Mouse (Mus musculus) midbrain, embryonic 11.5 days (tissue): ENCODE results near the gene St3gal5. TPM values are rescaled to one million over a fixed set of nuclear protein-coding genes. Genes with fewer than 3 reads are reported as not detected.

ENCODE experiments used
- ATAC-seq: fragments of 200-750 bp; cut with Nextera tagmentation; 2 replicates; pipeline ENCODE4 v1.8.0; 2017; ENCODE audit warnings: moderate TSS enrichment, moderate library complexity; ENCODE audit not compliant: low FRiP score
- DNase-seq: peaks from one replicate; pipeline ENCODE4 v3.0.0; 2015; ENCODE audit warnings: low spot score; ENCODE audit errors: missing footprints
- H3K27ac ChIP-seq: fragments of 300-500 bp; sonication (generic); 2 replicates; pipeline ENCODE4 v1.5.1; 2014; ENCODE audit warnings: low read depth, low read length
- H3K27me3 ChIP-seq: fragments of 300-500 bp; sonication (generic); 2 replicates; pipeline ENCODE4 v1.6.1; 2014; ENCODE audit warnings: mild to moderate bottlenecking, low read length, moderate library complexity, mixed read lengths; ENCODE audit not compliant: control insufficient read depth, insufficient read depth
- H3K36me3 ChIP-seq: fragments of 300-500 bp; sonication (generic); 2 replicates; pipeline ENCODE4 v1.6.1; 2014; ENCODE audit warnings: mild to moderate bottlenecking, low read length, moderate library complexity, mixed read lengths; ENCODE audit not compliant: control insufficient read depth, insufficient read depth
- H3K4me1 ChIP-seq: fragments of 300-500 bp; sonication (generic); 2 replicates; pipeline ENCODE4 v1.6.1; 2014; ENCODE audit warnings: low read length; ENCODE audit not compliant: control insufficient read depth, insufficient read depth
- H3K4me2 ChIP-seq: fragments of 300-500 bp; sonication (generic); 2 replicates; pipeline ENCODE4 v1.6.1; 2014; ENCODE audit warnings: mild to moderate bottlenecking, moderate library complexity
- H3K4me3 ChIP-seq: fragments of 300-500 bp; sonication (generic); 2 replicates; pipeline ENCODE4 v1.5.1; 2014; ENCODE audit warnings: low read depth, low read length
- H3K9ac ChIP-seq: fragments of 300-500 bp; sonication (generic); 2 replicates; pipeline ENCODE4 v1.6.1; 2014; ENCODE audit warnings: low read length
- H3K9me3 ChIP-seq: fragments of 300-500 bp; sonication (generic); 2 replicates; pipeline ENCODE4 v1.6.1; 2016; ENCODE audit warnings: low read length; ENCODE audit not compliant: control insufficient read depth
- WGBS: fragments of 180-500 bp; shearing (Covaris S2); extraction: QIAGEN DNeasy Blood & Tissue Kit; methylation state at CpG from one replicate; pipeline ENCODE4 v1.1.7; 2014; 5-methylcytosine and 5-hydroxymethylcytosine counted together
- polyA plus RNA-seq: library from polyadenylated mRNA; unstranded; fragments of >200 nt; fragmentation: Nextera tagmentation; extraction: Ambion mirVana; gene quantifications from 2 replicates; pipeline ENCODE4 v1.2.1, GENCODE M21; 2014

St3gal5 gene
- polyA plus RNA-seq, 1 experiment from 2014 or later = 33.4 TPM

GRCm38 (mm10) chr6:72063718-72064117 lies 33.7 kb upstream of the St3gal5 start:
- Histone ChIP-seq H3K27ac (no peak overlapping the region), H3K36me3 (no peaks in the 10 kb centered on the region), H3K4me1 (no peaks in the 10 kb centered on the region), H3K27me3 (no peaks in the 10 kb centered on the region), H3K4me2 (no peak overlapping the region), H3K4me3 (no peak overlapping the region), H3K9ac (no peak overlapping the region), H3K9me3 (no peaks in the 10 kb centered on the region)
- 91% methylated on average over 6 of the region's 6 CpGs for whole genome bisulfite sequencing
- ATAC-seq (no peak), DNase-seq (no peak)

GRCm38 (mm10) chr6:72065988-72066387 lies 31.4 kb upstream of the St3gal5 start:
- DNase-seq = no peak
- H3K36me3 ChIP-seq = no peaks in the 10 kb centered on the region
- no peaks in the 10 kb centered on the region for H3K27me3 ChIP-seq
- no peaks in the 10 kb centered on the region for H3K9me3 ChIP-seq
- no peak overlapping the region for H3K27ac ChIP-seq
- H3K4me3 ChIP-seq = no peak overlapping the region
- no peak for ATAC-seq
- no peak overlapping the region for H3K4me2 ChIP-seq
- 73% methylated on average over 9 of the region's 10 CpGs for WGBS
- no peaks in the 10 kb centered on the region for H3K4me1 ChIP-seq
- no peak overlapping the region for H3K9ac ChIP-seq

- H3K27me3 ChIP-seq = no peaks in the 10 kb centered on the region
- no peaks in the 10 kb centered on the region for H3K36me3 ChIP-seq
- no peaks in the 10 kb centered on the region for H3K9me3 ChIP-seq
- H3K9ac ChIP-seq = no peak overlapping the region
- H3K4me2 ChIP-seq = no peak overlapping the region
- H3K4me3 ChIP-seq = no peak overlapping the region
- no peak for DNase-seq
- ATAC-seq = no peak
- 88% methylated on average over 4 of the region's 4 CpGs for WGBS
- no peak overlapping the region for H3K27ac ChIP-seq
- no peaks in the 10 kb centered on the region for H3K4me1 ChIP-seq
These were observed 29.0 kb upstream of the St3gal5 start for GRCm38 (mm10) chr6:72068436-72068835.

- no peak overlapping the region for H3K4me2 ChIP-seq
- 88% methylated on average over 5 of the region's 5 CpGs for WGBS
- DNase-seq = no peak
- no peaks in the 10 kb centered on the region for H3K27me3 ChIP-seq
- no peaks in the 10 kb centered on the region for H3K9me3 ChIP-seq
- no peaks in the 10 kb centered on the region for H3K4me1 ChIP-seq
- no peak overlapping the region for H3K27ac ChIP-seq
- no peak for ATAC-seq
- H3K9ac ChIP-seq = no peak overlapping the region
- no peak overlapping the region for H3K4me3 ChIP-seq
- no peaks in the 10 kb centered on the region for H3K36me3 ChIP-seq
These were observed 26.0 kb upstream of the St3gal5 start for GRCm38 (mm10) chr6:72071281-72071870.

GRCm38 (mm10) chr6:72073781-72074180 lies 23.6 kb upstream of the St3gal5 start:
- no peak overlapping the region for H3K27ac ChIP-seq
- H3K4me2 ChIP-seq = no peak overlapping the region
- ATAC-seq = no peak
- no peaks in the 10 kb centered on the region for H3K9me3 ChIP-seq
- H3K4me3 ChIP-seq = no peak overlapping the region
- H3K36me3 ChIP-seq = no peaks in the 10 kb centered on the region
- no peak overlapping the region for H3K9ac ChIP-seq
- no peaks in the 10 kb centered on the region for H3K4me1 ChIP-seq
- WGBS = 96% methylated on average over 4 of the region's 4 CpGs
- H3K27me3 ChIP-seq = no peaks in the 10 kb centered on the region
- no peak for DNase-seq

GRCm38 (mm10) chr6:72076512-72076911 lies 20.9 kb upstream of the St3gal5 start:
- Histone ChIP-seq H3K4me1 (no peaks in the 10 kb centered on the region), H3K36me3 (no peaks in the 10 kb centered on the region), H3K9me3 (no peaks in the 10 kb centered on the region), H3K9ac (no peak overlapping the region), H3K27ac (no peak overlapping the region), H3K4me2 (no peak overlapping the region), H3K27me3 (no peaks in the 10 kb centered on the region), H3K4me3 (no peak overlapping the region)
- DNase-seq (no peak), ATAC-seq (no peak)
- 85% methylated on average over 9 of the region's 9 CpGs for WGBS

- no peak overlapping the region for H3K9ac ChIP-seq
- 84% methylated on average over 5 of the region's 5 CpGs for WGBS
- no peak overlapping the region for H3K4me2 ChIP-seq
These were observed 19.2 kb upstream of the St3gal5 start for GRCm38 (mm10) chr6:72078178-72078577.

GRCm38 (mm10) chr6:72081318-72082024 lies 15.9 kb upstream of the St3gal5 start:
- DNase-seq (no peak), ATAC-seq (no peak)
- Histone ChIP-seq H3K9me3 (no peaks in the 10 kb centered on the region), H3K4me3 (no peak overlapping the region), H3K27ac (no peak overlapping the region), H3K27me3 (no peaks in the 10 kb centered on the region), H3K4me1 (no peaks in the 10 kb centered on the region), H3K9ac (no peak overlapping the region), H3K36me3 (no peaks in the 10 kb centered on the region), H3K4me2 (no peak overlapping the region)
- 91% methylated on average over 13 of the region's 13 CpGs for WGBS

More at GRCm38 (mm10) chr6:72078178-72078577, 19.2 kb upstream of the St3gal5 start:
- no peaks in the 10 kb centered on the region for H3K4me1 ChIP-seq
- no peak overlapping the region for H3K4me3 ChIP-seq
- DNase-seq = no peak
- H3K36me3 ChIP-seq = no peaks in the 10 kb centered on the region
- H3K27ac ChIP-seq = no peak overlapping the region
- no peaks in the 10 kb centered on the region for H3K9me3 ChIP-seq
- H3K27me3 ChIP-seq = no peaks in the 10 kb centered on the region
- no peak for ATAC-seq

GRCm38 (mm10) chr6:72087402-72087801 lies 10.0 kb upstream of the St3gal5 start:
- no peak for ATAC-seq
- no peak overlapping the region for H3K4me3 ChIP-seq
- no peaks in the 10 kb centered on the region for H3K27me3 ChIP-seq
- 89% methylated on average over 5 of the region's 5 CpGs for WGBS
- H3K4me2 ChIP-seq = no peak overlapping the region
- H3K4me1 ChIP-seq = no peaks in the 10 kb centered on the region
- H3K36me3 ChIP-seq = no peaks in the 10 kb centered on the region
- H3K27ac ChIP-seq = no peak overlapping the region
- no peak overlapping the region for H3K9ac ChIP-seq
- no peaks in the 10 kb centered on the region for H3K9me3 ChIP-seq
- DNase-seq = no peak
